Mouse (Mus musculus): Measurements from ENCODE around the gene Sestd1.

The Sestd1 gene

GRCm38 (mm10) chr2:77272953-77273352, 7.4 kb downstream of the Sestd1 start:
- DNase-seq (ENCODE audit: extremely low spot score, low spot score) = no peak

GRCm38 (mm10) chr2:77270781-77271180, 9.6 kb downstream of the Sestd1 start:
- no peak for DNase-seq (ENCODE audit: extremely low spot score, low spot score)

- no peak for DNase-seq (ENCODE audit: extremely low spot score, low spot score)
These were observed 10.3 kb downstream of the Sestd1 start for GRCm38 (mm10) chr2:77270136-77270535.

- DNase-seq (ENCODE audit: extremely low spot score, low spot score) = no peak
These were observed 11.7 kb downstream of the Sestd1 start for GRCm38 (mm10) chr2:77268612-77269239.

- no peak for DNase-seq (ENCODE audit: extremely low spot score, low spot score)
These were observed 13.5 kb downstream of the Sestd1 start for GRCm38 (mm10) chr2:77266931-77267330.

- DNase-seq (ENCODE audit: extremely low spot score, low spot score) = no peak
These were observed 14.4 kb downstream of the Sestd1 start for GRCm38 (mm10) chr2:77266011-77266410.

- no peak for DNase-seq (ENCODE audit: extremely low spot score, low spot score)
These were observed 15.1 kb downstream of the Sestd1 start for GRCm38 (mm10) chr2:77265301-77265700.

GRCm38 (mm10) chr2:77264550-77264949, 15.8 kb downstream of the Sestd1 start:
- no peak for DNase-seq (ENCODE audit: extremely low spot score, low spot score)

- no peak for DNase-seq (ENCODE audit: extremely low spot score, low spot score)
These were observed 16.6 kb downstream of the Sestd1 start for GRCm38 (mm10) chr2:77263477-77264435.

GRCm38 (mm10) chr2:77260134-77260533, 20.3 kb downstream of the Sestd1 start:
- no peak for DNase-seq (ENCODE audit: extremely low spot score, low spot score)

- no peak for DNase-seq (ENCODE audit: extremely low spot score, low spot score)
These were observed 27.2 kb downstream of the Sestd1 start for GRCm38 (mm10) chr2:77253227-77253626.

GRCm38 (mm10) chr2:77251736-77252135, 28.7 kb downstream of the Sestd1 start:
- DNase-seq (ENCODE audit: extremely low spot score, low spot score) = no peak

- DNase-seq (ENCODE audit: extremely low spot score, low spot score) = peak; percentile 44
These were observed 30.4 kb downstream of the Sestd1 start for GRCm38 (mm10) chr2:77249771-77250681.

GRCm38 (mm10) chr2:77248416-77248815, 32.0 kb downstream of the Sestd1 start:
- no peak for DNase-seq (ENCODE audit: extremely low spot score, low spot score)

GRCm38 (mm10) chr2:77247200-77247830, 33.1 kb downstream of the Sestd1 start:
- DNase-seq (ENCODE audit: extremely low spot score, low spot score) = no peak

- no peak for DNase-seq (ENCODE audit: extremely low spot score, low spot score)
These were observed 34.6 kb downstream of the Sestd1 start for GRCm38 (mm10) chr2:77245806-77246205.

- DNase-seq (ENCODE audit: extremely low spot score, low spot score) = no peak
These were observed 38.1 kb downstream of the Sestd1 start for GRCm38 (mm10) chr2:77242248-77242647.

GRCm38 (mm10) chr2:77238607-77239006, 41.8 kb downstream of the Sestd1 start:
- no peak for DNase-seq (ENCODE audit: extremely low spot score, low spot score)

- DNase-seq (ENCODE audit: extremely low spot score, low spot score) = no peak
These were observed 42.3 kb downstream of the Sestd1 start for GRCm38 (mm10) chr2:77238046-77238445.

- no peak for DNase-seq (ENCODE audit: extremely low spot score, low spot score)
These were observed 43.5 kb downstream of the Sestd1 start for GRCm38 (mm10) chr2:77236860-77237259.

- DNase-seq (ENCODE audit: extremely low spot score, low spot score) = no peak
These were observed 44.5 kb downstream of the Sestd1 start for GRCm38 (mm10) chr2:77235896-77236295.
